Mouse (Mus musculus): ENCODE measurements at regions not wholly inside any gene's neighbourhood (a gene's known extent, or its start where the extent isn't known, plus 50 kb on each side); places are given as distances from the start of the nearest gene placed in this dataset.
"Not testable (repeated sequence)": the region's sequence is repeated elsewhere in the genome, so short reads cannot be mapped to it uniquely, and the experiment has no call there.

- no peak for TF ChIP-seq CTCF (IDR thresholded peaks at IDR 0.05; ENCODE audit: low read depth, low read length)
- no peak for TF ChIP-seq POLR2A (IDR thresholded peaks at IDR 0.05; ENCODE audit: borderline replicate concordance, low read depth, low read length)
- H3K4me1 ChIP-seq (ENCODE audit: control insufficient read depth, insufficient read depth, low read length), result no peaks in the 10 kb centered on the region
- no peak overlapping the region for H3K4me3 ChIP-seq (ENCODE audit: insufficient read depth, low read length)
- H3K27ac ChIP-seq (ENCODE audit: insufficient read depth, low read depth, low read length), result no peak overlapping the region
Observed at GRCm38 (mm10) chr7:73251187-73251740, 124.0 kb upstream of the Rgma start.

- not testable (repeated sequence) for H3K4me1 ChIP-seq (ENCODE audit: control insufficient read depth, insufficient read depth, low read length); H3K27ac ChIP-seq (ENCODE audit: insufficient read depth, low read depth, low read length); H3K4me3 ChIP-seq (ENCODE audit: insufficient read depth, low read length)
Observed at GRCm38 (mm10) chr7:73254972-73255371, 120.3 kb upstream of the Rgma start.

GRCm38 (mm10) chr7:73260140-73260539 is 115.2 kb upstream of the Rgma start:
- H3K4me3 ChIP-seq (ENCODE audit: insufficient read depth, low read length), result no peak overlapping the region
- H3K4me1 ChIP-seq (ENCODE audit: control insufficient read depth, insufficient read depth, low read length), result no peaks in the 10 kb centered on the region
- no peak overlapping the region for H3K27ac ChIP-seq (ENCODE audit: insufficient read depth, low read depth, low read length)
- TF ChIP-seq CTCF (IDR thresholded peaks at IDR 0.05; ENCODE audit: low read depth, low read length), result no peak
- no peak for TF ChIP-seq POLR2A (IDR thresholded peaks at IDR 0.05; ENCODE audit: borderline replicate concordance, low read depth, low read length)

GRCm38 (mm10) chr7:73261750-73262149 is 113.6 kb upstream of the Rgma start:
- TF ChIP-seq CTCF (IDR thresholded peaks at IDR 0.05; ENCODE audit: low read depth, low read length) (no peak), POLR2A (IDR thresholded peaks at IDR 0.05; ENCODE audit: borderline replicate concordance, low read depth, low read length) (no peak)
- Histone ChIP-seq H3K4me1 (ENCODE audit: control insufficient read depth, insufficient read depth, low read length) (no peaks in the 10 kb centered on the region), H3K4me3 (ENCODE audit: insufficient read depth, low read length) (no peak overlapping the region), H3K27ac (ENCODE audit: insufficient read depth, low read depth, low read length) (no peak overlapping the region)

- no peak for TF ChIP-seq CTCF (IDR thresholded peaks at IDR 0.05; ENCODE audit: low read depth, low read length)
- no peaks in the 10 kb centered on the region for H3K4me1 ChIP-seq (ENCODE audit: control insufficient read depth, insufficient read depth, low read length)
- no peak overlapping the region for H3K4me3 ChIP-seq (ENCODE audit: insufficient read depth, low read length)
- no peak overlapping the region for H3K27ac ChIP-seq (ENCODE audit: insufficient read depth, low read depth, low read length)
Observed at GRCm38 (mm10) chr7:73262526-73262925, 112.8 kb upstream of the Rgma start.

- Histone ChIP-seq H3K27ac (ENCODE audit: insufficient read depth, low read depth, low read length) (no peak overlapping the region), H3K4me1 (ENCODE audit: control insufficient read depth, insufficient read depth, low read length) (no peaks in the 10 kb centered on the region), H3K4me3 (ENCODE audit: insufficient read depth, low read length) (no peak overlapping the region)
- no peak for TF ChIP-seq CTCF (IDR thresholded peaks at IDR 0.05; ENCODE audit: low read depth, low read length)
- TF ChIP-seq POLR2A (IDR thresholded peaks at IDR 0.05; ENCODE audit: borderline replicate concordance, low read depth, low read length), result no peak
Observed at GRCm38 (mm10) chr7:73269626-73270025, 105.7 kb upstream of the Rgma start.

GRCm38 (mm10) chr7:73272787-73273186 is 102.5 kb upstream of the Rgma start:
- H3K4me3 ChIP-seq (ENCODE audit: insufficient read depth, low read length), result no peak overlapping the region
- H3K4me1 ChIP-seq (ENCODE audit: control insufficient read depth, insufficient read depth, low read length), result no peaks in the 10 kb centered on the region
- no peak overlapping the region for H3K27ac ChIP-seq (ENCODE audit: insufficient read depth, low read depth, low read length)
- TF ChIP-seq CTCF (IDR thresholded peaks at IDR 0.05; ENCODE audit: low read depth, low read length) (no peak), POLR2A (IDR thresholded peaks at IDR 0.05; ENCODE audit: borderline replicate concordance, low read depth, low read length) (no peak)

- H3K4me3 ChIP-seq (ENCODE audit: insufficient read depth, low read length), result no peak overlapping the region
- TF ChIP-seq CTCF (IDR thresholded peaks at IDR 0.05; ENCODE audit: low read depth, low read length) (no peak), POLR2A (IDR thresholded peaks at IDR 0.05; ENCODE audit: borderline replicate concordance, low read depth, low read length) (no peak)
- H3K27ac ChIP-seq (ENCODE audit: insufficient read depth, low read depth, low read length), result no peak overlapping the region
- no peaks in the 10 kb centered on the region for H3K4me1 ChIP-seq (ENCODE audit: control insufficient read depth, insufficient read depth, low read length)
Observed at GRCm38 (mm10) chr7:73275814-73276271, 99.5 kb upstream of the Rgma start.

GRCm38 (mm10) chr7:73278616-73279015 is 96.7 kb upstream of the Rgma start:
- Histone ChIP-seq H3K27ac (ENCODE audit: insufficient read depth, low read depth, low read length) (no peak overlapping the region), H3K4me1 (ENCODE audit: control insufficient read depth, insufficient read depth, low read length) (no peaks in the 10 kb centered on the region), H3K4me3 (ENCODE audit: insufficient read depth, low read length) (no peak overlapping the region)
- TF ChIP-seq POLR2A (IDR thresholded peaks at IDR 0.05; ENCODE audit: borderline replicate concordance, low read depth, low read length) (no peak), CTCF (IDR thresholded peaks at IDR 0.05; ENCODE audit: low read depth, low read length) (no peak)

- no peak for TF ChIP-seq CTCF (IDR thresholded peaks at IDR 0.05; ENCODE audit: low read depth, low read length)
- no peak for TF ChIP-seq POLR2A (IDR thresholded peaks at IDR 0.05; ENCODE audit: borderline replicate concordance, low read depth, low read length)
- Histone ChIP-seq H3K4me1 (ENCODE audit: control insufficient read depth, insufficient read depth, low read length) (no peaks in the 10 kb centered on the region), H3K27ac (ENCODE audit: insufficient read depth, low read depth, low read length) (no peak overlapping the region), H3K4me3 (ENCODE audit: insufficient read depth, low read length) (no peak overlapping the region)
Observed at GRCm38 (mm10) chr7:73279936-73280445, 95.3 kb upstream of the Rgma start.

GRCm38 (mm10) chr7:73286244-73286643 is 89.1 kb upstream of the Rgma start:
- TF ChIP-seq CTCF (IDR thresholded peaks at IDR 0.05; ENCODE audit: low read depth, low read length) (no peak), POLR2A (IDR thresholded peaks at IDR 0.05; ENCODE audit: borderline replicate concordance, low read depth, low read length) (no peak)
- no peak overlapping the region for H3K27ac ChIP-seq (ENCODE audit: insufficient read depth, low read depth, low read length)
- no peak overlapping the region for H3K4me3 ChIP-seq (ENCODE audit: insufficient read depth, low read length)
- H3K4me1 ChIP-seq (ENCODE audit: control insufficient read depth, insufficient read depth, low read length), result no peaks in the 10 kb centered on the region
